Mouse (Mus musculus): ENCODE results near the gene Fbxo45. TPM values are rescaled to one million over a fixed set of nuclear protein-coding genes. Genes with fewer than 3 reads are reported as not detected.

Gene Fbxo45
- polyA plus RNA-seq (2015; fragmentation: Nextera tagmentation; extraction: Ambion mirVana): 8.3 and 9.9 TPM in 2 replicates

GRCm38 (mm10) chr16:32246952-32247370, at the start of gene Fbxo45, which contains the start of gene Wdr53:
TSS of gene Fbxo45 (minus strand) at chr16:32247158.
TSS of gene Wdr53 (plus strand) at chr16:32247227.

DNA sequence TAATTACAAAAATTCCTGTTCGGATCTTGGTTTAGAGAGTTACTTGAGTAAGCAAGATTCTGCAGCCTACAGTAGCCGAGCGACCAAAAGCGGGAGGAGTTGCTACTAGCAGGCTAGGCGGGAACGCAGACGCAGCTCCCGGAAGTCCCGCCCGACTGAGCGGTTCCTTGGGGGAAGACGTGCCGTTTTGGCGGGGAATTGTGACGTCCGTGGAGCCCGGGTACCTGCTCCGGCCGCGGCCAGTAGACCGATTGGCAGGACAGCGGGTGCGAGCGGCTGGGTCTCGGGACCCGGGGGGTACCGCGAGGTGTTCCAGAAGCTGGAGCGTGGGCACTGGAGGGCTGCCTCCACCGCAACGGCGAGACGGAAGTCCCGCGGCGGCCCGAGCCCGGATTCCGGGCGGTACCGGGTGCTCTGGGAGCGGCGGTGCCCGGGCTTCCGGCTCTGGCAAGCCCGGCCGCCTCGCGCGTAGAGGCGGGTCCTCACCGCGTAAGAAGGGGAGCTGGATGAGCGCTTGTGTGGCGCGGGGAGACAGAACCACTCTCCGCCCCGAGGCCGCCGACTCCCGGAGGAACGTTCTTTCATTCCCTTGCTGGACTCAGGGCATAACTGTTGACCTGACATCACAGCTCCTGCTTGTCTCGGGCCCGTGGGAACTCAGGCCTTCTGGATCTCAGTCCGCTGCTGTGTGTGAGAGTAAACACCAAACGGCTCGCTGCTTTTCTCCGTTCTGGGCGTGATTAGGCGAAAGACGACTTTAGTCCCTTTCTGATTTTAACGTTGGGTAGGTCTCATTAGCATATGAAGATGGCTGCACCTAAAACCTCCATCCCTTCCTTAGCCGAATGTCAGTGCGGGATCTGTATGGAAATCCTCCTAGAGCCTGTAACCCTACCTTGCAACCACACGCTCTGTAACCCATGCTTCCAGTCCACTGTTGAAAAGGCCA, 30.6 kb upstream of the Fbxo45 start, which contains the start of gene Rnf168:
Gene Rnf168, plus strand, starts transcription at position 152 of the 949 bp plus-strand sequence.

DNA sequence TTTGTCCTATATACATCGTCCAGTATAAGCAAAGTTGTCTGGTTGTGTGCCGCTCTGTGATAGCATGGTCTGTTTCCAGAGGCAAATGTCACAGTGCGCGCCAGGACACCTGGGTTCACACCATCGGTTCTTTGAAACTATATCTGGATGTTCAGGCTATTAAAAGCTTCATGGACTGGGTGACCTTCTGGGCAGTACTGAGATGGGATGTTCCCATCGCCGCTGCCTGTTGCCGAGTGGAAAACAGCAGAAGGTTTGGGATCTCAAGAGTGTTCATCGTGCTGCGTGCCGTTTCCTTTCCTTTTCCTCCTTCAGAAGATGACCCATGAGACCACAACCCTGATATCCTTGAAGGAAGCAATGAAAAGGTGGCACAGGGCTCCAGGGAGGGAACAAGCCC, 24.3 kb upstream of the Fbxo45 start, which contains the start of gene Smco1:
Gene Smco1, plus strand, starts transcription at position 178 of the 400 bp plus-strand sequence.

Small RNA genes lying within 50 kb of the gene (microRNA-seq; reads per million reads assigned to microRNA genes)
- not detected for gene Mir1946a (ENCODE audit: borderline replicate concordance, insufficient number of aligned reads)

Other genes starting within 250 kb of the Fbxo45 start
- 5.7 and 7.3 TPM in 2 replicates for gene Senp5, start 243.9 kb downstream of the Fbxo45 start, polyA plus RNA-seq (2015; fragmentation: Nextera tagmentation; extraction: Ambion mirVana)
- gene Pak2, start 167.8 kb downstream of the Fbxo45 start, polyA plus RNA-seq (2015; fragmentation: Nextera tagmentation; extraction: Ambion mirVana): 17.1 and 22.1 TPM in 2 replicates
- 88.6 and 126 TPM in 2 replicates for gene Pigx, start 147.4 kb downstream of the Fbxo45 start, polyA plus RNA-seq (2015; fragmentation: Nextera tagmentation; extraction: Ambion mirVana)
- gene Cep19, start 147.4 kb downstream of the Fbxo45 start, polyA plus RNA-seq (2015; fragmentation: Nextera tagmentation; extraction: Ambion mirVana): 23.5 and 34.4 TPM in 2 replicates
- gene Nrros, start 81.6 kb downstream of the Fbxo45 start, polyA plus RNA-seq (2015; fragmentation: Nextera tagmentation; extraction: Ambion mirVana): 10.7 and 17.3 TPM in 2 replicates
- not detected in 2 replicates for gene Bex6, start 67.3 kb downstream of the Fbxo45 start, polyA plus RNA-seq (2015; fragmentation: Nextera tagmentation; extraction: Ambion mirVana)
- 17.3 and 26.3 TPM in 2 replicates for gene Wdr53, start 69 bp upstream of the Fbxo45 start, polyA plus RNA-seq (2015; fragmentation: Nextera tagmentation; extraction: Ambion mirVana)
- gene Smco1, start 24.3 kb upstream of the Fbxo45 start, polyA plus RNA-seq (2015; fragmentation: Nextera tagmentation; extraction: Ambion mirVana): not detected in 2 replicates
- gene Rnf168, start 30.3 kb upstream of the Fbxo45 start, polyA plus RNA-seq (2015; fragmentation: Nextera tagmentation; extraction: Ambion mirVana): 13.7 and 21.8 TPM in 2 replicates
- 11.0 and 16.7 TPM in 2 replicates for gene Ubxn7, start 85.1 kb upstream of the Fbxo45 start, polyA plus RNA-seq (2015; fragmentation: Nextera tagmentation; extraction: Ambion mirVana)
- gene Tm4sf19, start 153.3 kb upstream of the Fbxo45 start, polyA plus RNA-seq (2015; fragmentation: Nextera tagmentation; extraction: Ambion mirVana): not detected in 2 replicates
- gene Tctex1d2, start 172.5 kb upstream of the Fbxo45 start, polyA plus RNA-seq (2015; fragmentation: Nextera tagmentation; extraction: Ambion mirVana): 44.8 and 69.6 TPM in 2 replicates
- 18.5 and 26.5 TPM in 2 replicates for gene Pcyt1a, start 183.8 kb upstream of the Fbxo45 start, polyA plus RNA-seq (2015; fragmentation: Nextera tagmentation; extraction: Ambion mirVana)
- gene Slc51a, start 240.7 kb upstream of the Fbxo45 start, polyA plus RNA-seq (2015; fragmentation: Nextera tagmentation; extraction: Ambion mirVana): 1.3 and 1.7 TPM in 2 replicates
- not detected in 2 replicates for gene Zdhhc19, start 249.1 kb upstream of the Fbxo45 start, polyA plus RNA-seq (2015; fragmentation: Nextera tagmentation; extraction: Ambion mirVana)